Mouse (Mus musculus) heart, embryonic 16.5 days (tissue): ENCODE data around the gene Efna1. TPM values are rescaled to one million over a fixed set of nuclear protein-coding genes. Genes with fewer than 3 reads are reported as not detected.

Source experiments
- ATAC-seq: fragments of 200-750 bp; cut with Nextera tagmentation; replicated peaks from 2 replicates; pipeline ENCODE4 v1.8.0; 2017; ENCODE audit warnings: moderate number of reproducible peaks; ENCODE audit not compliant: insufficient read depth, low FRiP score; ENCODE audit errors: extremely low read depth
- H3K27ac ChIP-seq: fragments of 300-500 bp; sonication (generic); 2 replicates; pipeline ENCODE4 v1.5.1; 2014; ENCODE audit warnings: mild to moderate bottlenecking, low read length, control low read depth, moderate library complexity
- H3K27me3 ChIP-seq: fragments of 300-500 bp; sonication (generic); 2 replicates; pipeline ENCODE4 v1.6.1; 2014; ENCODE audit warnings: low read length, mixed read lengths; ENCODE audit not compliant: control insufficient read depth, insufficient read depth
- H3K36me3 ChIP-seq: fragments of 300-500 bp; sonication (generic); 2 replicates; pipeline ENCODE4 v1.6.1; 2014; ENCODE audit not compliant: control insufficient read depth, insufficient read depth
- H3K4me1 ChIP-seq: fragments of 300-500 bp; sonication (generic); 2 replicates; pipeline ENCODE4 v1.6.1; 2014; ENCODE audit warnings: low read length, mixed read lengths; ENCODE audit not compliant: control insufficient read depth, insufficient read depth
- H3K4me2 ChIP-seq: fragments of 300-500 bp; sonication (generic); 2 replicates; pipeline ENCODE4 v1.6.1; 2014; ENCODE audit warnings: low read depth, mild to moderate bottlenecking, control low read depth, low read length
- H3K4me3 ChIP-seq: fragments of 300-500 bp; sonication (generic); 2 replicates; pipeline ENCODE4 v1.5.1; 2014; ENCODE audit warnings: mild to moderate bottlenecking, control low read depth, low read length
- H3K9ac ChIP-seq: fragments of 300-500 bp; sonication (generic); 2 replicates; pipeline ENCODE4 v1.6.1; 2014; ENCODE audit warnings: low read length, control low read depth
- H3K9me3 ChIP-seq: fragments of 300-500 bp; sonication (generic); replicated peaks from 2 replicates; pipeline ENCODE4 v1.6.1; 2016; ENCODE audit warnings: low read length; ENCODE audit not compliant: control insufficient read depth
- WGBS: fragments of 180-500 bp; shearing (Covaris S2); extraction: QIAGEN DNeasy Blood & Tissue Kit; methylation state at CpG from one replicate; pipeline ENCODE4 v1.1.7; 2014; 5-methylcytosine and 5-hydroxymethylcytosine counted together
- polyA plus RNA-seq: library from polyadenylated mRNA; unstranded; fragments of >200 nt; fragmentation: Nextera tagmentation; extraction: Ambion mirVana; gene quantifications from 2 replicates; pipeline ENCODE4 v1.2.1, GENCODE M21; 2015

The Efna1 gene
- polyA plus RNA-seq, 1 experiment from 2014 or later: 34.4 TPM

DNA sequence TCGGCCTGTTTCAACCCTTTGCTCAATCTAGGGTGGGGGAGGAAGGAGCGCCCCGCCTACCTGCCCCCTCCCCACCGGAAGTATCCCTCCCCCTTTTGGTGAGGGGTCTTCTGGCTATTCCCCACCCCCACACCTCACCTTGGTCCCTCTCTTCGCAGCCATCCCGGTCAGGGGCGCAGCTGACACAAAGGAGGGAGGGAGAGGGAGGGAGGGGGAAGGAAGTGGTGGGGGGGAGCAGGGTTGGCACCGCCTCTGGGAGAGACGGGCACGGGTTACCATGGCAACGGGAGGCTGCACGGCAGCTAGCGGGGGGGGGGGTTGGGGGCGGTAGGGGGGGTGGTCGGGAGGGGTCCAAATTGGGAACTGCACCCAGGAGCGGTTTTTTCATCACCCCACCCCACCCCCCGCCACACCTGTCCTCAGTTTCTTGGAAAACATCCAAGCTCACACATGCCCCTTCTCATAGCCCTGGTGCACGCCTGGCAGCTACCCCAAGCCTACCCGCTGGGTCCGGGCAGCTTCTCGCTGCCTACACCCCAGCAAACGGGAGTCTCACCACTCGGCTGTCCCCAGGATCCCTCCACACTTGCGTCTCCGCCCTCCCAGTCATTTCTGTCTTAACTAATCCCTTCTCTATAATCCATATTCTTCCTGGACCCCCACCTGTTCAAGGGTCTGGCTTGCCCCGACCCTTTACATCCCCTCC, 35.8 kb downstream of the Efna1 start:
- ATAC-seq: no peak
- WGBS: 1% methylated on average over 26 of the region's 26 CpGs
- peak overlapping the region; percentile 39 for H3K4me3 ChIP-seq

DNA sequence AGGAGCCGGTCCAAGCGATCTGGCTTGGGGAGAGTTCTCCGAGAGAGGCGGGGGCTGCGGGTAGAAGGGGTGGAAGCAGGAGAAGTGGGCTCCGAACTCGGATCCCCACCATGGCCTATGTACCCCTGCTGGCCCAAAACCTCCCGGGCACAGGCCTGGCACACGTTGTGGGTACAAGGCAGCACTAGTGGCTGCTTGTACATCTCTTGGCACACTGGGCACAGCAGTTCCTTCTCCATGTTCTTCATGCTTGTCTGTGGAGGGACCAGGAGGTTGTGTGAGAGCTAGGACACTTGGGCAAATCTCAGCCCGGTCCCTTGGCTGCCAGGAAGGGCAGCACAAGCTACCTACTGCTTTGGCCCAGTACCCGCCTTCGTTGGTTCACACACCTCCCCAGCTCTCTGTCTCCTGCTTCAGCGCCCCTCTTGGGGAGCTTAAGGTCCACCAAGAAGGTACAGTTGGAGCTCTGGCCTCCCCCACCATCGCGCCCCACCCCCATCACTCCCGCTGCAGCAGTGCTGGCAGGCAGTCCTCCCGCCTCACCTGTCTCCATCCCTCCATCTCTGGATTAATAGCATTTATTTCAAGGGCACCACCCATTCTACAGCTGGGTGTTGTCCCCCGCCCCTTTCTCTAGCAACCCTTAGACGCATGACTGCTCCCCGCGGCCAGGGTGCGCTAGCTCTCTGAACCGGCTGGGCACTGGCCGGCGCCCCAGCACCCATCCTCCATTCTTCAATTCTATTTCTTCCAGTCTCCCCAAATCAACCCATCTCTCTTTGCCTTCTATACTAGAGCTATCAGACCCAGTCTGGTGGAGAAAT, 36.6 kb downstream of the Efna1 start:
- no peak for ATAC-seq
- H3K9ac ChIP-seq: no peak overlapping the region
- H3K27ac ChIP-seq: no peak overlapping the region
- H3K4me2 ChIP-seq: peak overlapping the region; percentile 84
- H3K36me3 ChIP-seq: peaks cover 5% of the 10 kb centered on the region; the same call in 1 of the 2 replicates
- peaks cover 20% of the 10 kb centered on the region for H3K4me1 ChIP-seq
- H3K27me3 ChIP-seq: peaks cover 11% of the 10 kb centered on the region
- H3K4me3 ChIP-seq: peak overlapping the region; percentile 39
- 16% methylated on average over 25 of the region's 25 CpGs for WGBS
- H3K9me3 ChIP-seq: no peaks in the 10 kb centered on the region

More for the DNA sequence above, 35.8 kb downstream of the Efna1 start:
- 0 out of 2 replicates have a peak overlapping the region, but pooled peaks have one; percentile 33 for H3K9ac ChIP-seq
- H3K36me3 ChIP-seq: peaks cover 8% of the 10 kb centered on the region; the same call in 1 of the 2 replicates
- no peaks in the 10 kb centered on the region for H3K9me3 ChIP-seq
- no peak overlapping the region for H3K27ac ChIP-seq
- H3K4me2 ChIP-seq: peak overlapping the region; percentile 84
- H3K27me3 ChIP-seq: peaks cover 11% of the 10 kb centered on the region
- H3K4me1 ChIP-seq: peaks cover 20% of the 10 kb centered on the region

DNA sequence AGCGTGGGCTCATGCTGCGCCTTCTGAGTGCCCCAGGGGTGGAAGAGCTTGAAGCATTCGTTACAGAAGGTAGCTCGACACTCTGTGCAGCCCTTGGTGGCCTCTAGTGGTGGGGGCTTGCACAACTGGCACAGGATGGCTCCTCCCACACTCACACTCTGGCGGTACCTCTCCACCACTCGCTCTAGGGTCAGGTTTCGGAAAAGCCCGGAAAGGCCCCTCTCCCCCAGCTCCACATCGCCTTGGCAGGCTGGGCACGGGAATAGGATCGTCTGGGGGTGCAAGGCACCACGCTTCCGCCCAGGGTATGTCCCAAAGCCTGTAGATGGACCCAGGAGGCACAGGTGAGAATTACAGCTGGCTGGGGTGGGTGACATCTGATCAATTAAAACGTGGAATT, 37.3 kb downstream of the Efna1 start:
- Histone ChIP-seq H3K9me3 (no peaks in the 10 kb centered on the region), H3K36me3 (peaks cover 5% of the 10 kb centered on the region; the same call in 1 of the 2 replicates), H3K27me3 (peaks cover 11% of the 10 kb centered on the region), H3K9ac (no peak overlapping the region), H3K4me3 (0 out of 2 replicates have a peak overlapping the region, but pooled peaks have one; percentile 15), H3K4me2 (peak overlapping the region; percentile 47; the same call in 1 of the 2 replicates), H3K27ac (no peak overlapping the region), H3K4me1 (peaks cover 20% of the 10 kb centered on the region)
- ATAC-seq: no peak; the same call in 1 of the 2 replicates
- 16% methylated on average over 14 of the region's 14 CpGs for WGBS

DNA sequence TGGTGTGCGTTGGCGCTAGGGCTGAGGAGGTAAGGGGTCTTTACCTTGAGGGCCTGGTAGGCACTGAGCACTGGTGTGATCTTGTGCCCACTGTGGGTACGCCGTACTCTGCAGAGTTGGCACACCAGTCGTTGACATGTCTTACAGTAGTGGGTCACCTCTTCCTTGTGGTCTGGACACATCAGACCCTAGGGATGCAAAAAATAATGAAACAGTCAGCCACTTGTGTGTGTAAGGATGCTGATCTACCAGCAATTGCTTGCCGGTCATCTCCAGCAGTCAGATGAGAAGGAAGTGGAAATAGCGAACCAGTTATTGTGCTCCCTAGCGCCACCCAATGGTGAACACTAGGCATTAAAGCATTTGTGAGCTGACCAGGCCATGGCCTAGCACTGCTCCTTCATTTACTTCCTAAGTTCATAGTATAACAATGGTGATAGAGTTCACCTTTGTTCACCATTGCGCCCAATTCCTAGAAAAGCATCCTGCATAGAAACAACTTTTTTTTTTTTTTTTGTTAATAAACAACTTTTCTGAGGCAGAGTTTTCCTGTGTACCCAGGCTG, 38.5 kb downstream of the Efna1 start:
- H3K27ac ChIP-seq: no peak overlapping the region
- no peaks in the 10 kb centered on the region for H3K36me3 ChIP-seq
- H3K4me3 ChIP-seq: no peak overlapping the region
- H3K9me3 ChIP-seq: no peaks in the 10 kb centered on the region
- H3K27me3 ChIP-seq: peaks cover 11% of the 10 kb centered on the region
- ATAC-seq: no peak
- H3K4me2 ChIP-seq: no peak overlapping the region
- WGBS: 69% methylated on average over 9 of the region's 9 CpGs
- no peak overlapping the region for H3K9ac ChIP-seq
- peaks cover 19% of the 10 kb centered on the region for H3K4me1 ChIP-seq

DNA sequence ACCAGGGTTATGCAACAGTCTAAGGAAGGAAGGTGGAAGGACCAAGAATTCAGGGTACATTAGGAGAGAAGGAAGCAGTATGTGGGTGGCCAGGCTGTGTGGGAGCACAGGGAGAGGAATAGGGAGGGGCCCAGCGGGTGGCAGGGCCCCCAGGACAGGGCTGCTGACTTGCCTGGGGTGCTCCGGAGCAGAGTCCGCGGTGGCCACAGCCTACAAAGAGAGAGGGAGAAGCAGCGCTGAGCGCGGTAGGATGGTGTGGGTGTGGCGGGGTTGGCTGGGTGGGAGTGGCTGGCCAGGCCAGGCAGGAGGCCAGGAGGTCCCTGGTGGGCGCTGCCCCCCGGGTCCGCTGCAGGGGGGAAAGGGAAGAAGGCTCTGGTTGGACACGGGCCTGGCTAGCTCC, 42.4 kb downstream of the Efna1 start:
- Histone ChIP-seq H3K27ac (no peak overlapping the region), H3K4me3 (no peak overlapping the region), H3K4me1 (peaks cover 4% of the 10 kb centered on the region), H3K36me3 (no peaks in the 10 kb centered on the region), H3K4me2 (no peak overlapping the region), H3K9me3 (no peaks in the 10 kb centered on the region), H3K9ac (no peak overlapping the region), H3K27me3 (no peaks in the 10 kb centered on the region)
- ATAC-seq: no peak
- WGBS: 59% methylated on average over 12 of the region's 12 CpGs

DNA sequence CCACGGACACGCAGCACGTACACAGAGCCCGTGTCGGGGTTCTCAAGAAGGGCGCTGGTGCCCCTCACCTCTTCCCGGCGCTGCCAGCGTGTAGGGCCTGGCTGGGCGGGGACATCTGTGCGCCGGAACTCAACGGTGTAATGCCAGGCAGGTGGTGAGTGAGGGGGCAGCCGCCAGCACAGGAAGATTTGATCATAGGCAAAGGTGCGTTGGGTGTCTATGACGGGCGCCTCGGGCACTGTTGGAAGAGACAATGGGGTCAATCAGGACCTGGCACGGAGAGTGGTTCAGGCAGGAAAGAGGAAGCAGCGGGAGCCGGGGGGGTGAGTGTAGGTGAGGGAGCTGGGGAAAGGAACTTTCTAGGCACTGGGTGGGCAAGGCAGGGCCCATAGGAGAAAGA, 43.3 kb downstream of the Efna1 start:
- H3K4me3 ChIP-seq: no peak overlapping the region
- WGBS: 87% methylated on average over 21 of the region's 21 CpGs
- ATAC-seq: no peak
- H3K4me1 ChIP-seq: peaks cover 12% of the 10 kb centered on the region
- H3K9ac ChIP-seq: no peak overlapping the region
- no peaks in the 10 kb centered on the region for H3K36me3 ChIP-seq
- H3K27me3 ChIP-seq: no peaks in the 10 kb centered on the region
- no peak overlapping the region for H3K27ac ChIP-seq
- no peaks in the 10 kb centered on the region for H3K9me3 ChIP-seq
- H3K4me2 ChIP-seq: no peak overlapping the region

DNA sequence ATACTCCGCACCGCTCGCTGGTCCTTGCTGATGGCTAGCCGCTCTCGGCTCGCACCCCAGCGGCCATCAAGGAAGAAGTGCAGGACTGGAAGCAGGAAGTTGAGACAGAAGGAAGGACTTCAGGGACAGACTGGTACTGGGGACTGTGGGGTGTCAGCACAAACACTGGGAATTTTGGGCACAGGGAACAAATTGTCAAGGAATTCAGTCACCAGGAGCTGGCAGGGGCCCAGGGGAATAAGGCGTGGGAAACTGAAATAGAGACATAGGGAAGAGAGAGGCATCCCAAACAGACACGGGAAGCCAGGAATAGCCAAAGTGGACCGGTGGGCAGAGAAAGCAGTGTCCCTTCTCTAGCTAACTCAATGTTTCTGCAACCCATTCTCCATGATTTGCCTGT, 44.4 kb downstream of the Efna1 start:
- no peak for ATAC-seq
- WGBS: 74% methylated on average over 10 of the region's 10 CpGs
- no peaks in the 10 kb centered on the region for H3K27me3 ChIP-seq

DNA sequence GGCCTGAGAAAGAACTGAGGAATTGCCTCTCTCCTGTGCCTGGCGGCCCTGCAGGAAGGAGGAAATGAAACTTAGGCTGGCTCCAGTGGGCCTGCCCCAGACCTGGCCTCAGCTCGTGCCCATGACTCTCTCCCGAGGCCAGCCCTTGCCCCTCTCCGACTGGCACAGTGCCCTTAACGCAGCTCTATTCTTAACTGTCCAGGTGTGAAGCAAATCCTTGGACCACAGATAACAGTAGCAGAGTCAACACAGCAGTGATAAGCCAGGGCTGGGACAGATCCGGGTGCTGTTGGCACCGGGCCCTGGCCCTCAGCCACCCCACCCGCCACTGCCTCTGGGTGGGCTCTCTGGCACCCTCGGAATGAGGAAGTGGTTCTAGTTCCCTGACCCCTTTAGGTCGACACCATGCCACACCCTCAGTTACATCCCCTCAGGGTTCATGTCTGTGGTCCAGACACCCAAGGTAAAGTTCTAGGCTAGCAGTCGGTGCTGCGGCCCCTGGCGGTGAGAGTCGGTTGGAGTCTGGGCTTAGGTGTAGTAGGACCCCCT, 47.3 kb downstream of the Efna1 start:
- peak overlapping the region; percentile 17; the same call in 1 of the 2 replicates for H3K4me2 ChIP-seq
- H3K36me3 ChIP-seq: no peaks in the 10 kb centered on the region
- 0 out of 2 replicates have a peak, but pooled peaks cover 3% of the 10 kb centered on the region for H3K27me3 ChIP-seq
- no peak overlapping the region for H3K4me3 ChIP-seq
- H3K9me3 ChIP-seq: no peaks in the 10 kb centered on the region
- H3K27ac ChIP-seq: peak overlapping the region; percentile 64
- ATAC-seq: peak; percentile 74
- peak overlapping the region; percentile 44; the same call in 1 of the 2 replicates for H3K9ac ChIP-seq
- WGBS: 37% methylated on average over 14 of the region's 14 CpGs
- peaks cover 14% of the 10 kb centered on the region for H3K4me1 ChIP-seq

More for the DNA sequence above, 44.4 kb downstream of the Efna1 start:
- H3K27ac ChIP-seq: no peak overlapping the region
- H3K36me3 ChIP-seq: no peaks in the 10 kb centered on the region
- H3K4me2 ChIP-seq: no peak overlapping the region
- no peak overlapping the region for H3K4me3 ChIP-seq
- no peaks in the 10 kb centered on the region for H3K9me3 ChIP-seq
- H3K4me1 ChIP-seq: peaks cover 14% of the 10 kb centered on the region
- no peak overlapping the region for H3K9ac ChIP-seq
